Mouse (Mus musculus): ENCODE data around the gene Znrf2.

DNA sequence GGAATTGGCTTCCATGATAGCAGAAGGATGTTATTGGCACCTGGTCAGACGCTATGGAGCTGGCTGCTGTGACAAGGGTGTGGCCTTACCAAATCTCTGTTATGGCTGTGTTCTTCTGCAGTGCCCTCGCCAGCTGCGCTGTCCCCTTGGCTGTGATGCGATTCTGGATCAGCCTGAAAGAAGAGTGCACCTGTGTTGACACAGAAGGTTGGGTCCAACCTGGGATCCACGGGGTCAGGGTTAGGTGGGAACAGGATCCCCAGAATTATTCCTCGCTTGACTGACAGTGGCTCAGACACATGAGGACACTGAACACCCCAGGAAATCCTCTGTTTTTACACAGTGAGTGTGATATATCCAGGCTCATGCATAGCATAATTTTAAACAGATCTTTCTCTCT, 111.2 kb downstream of the Znrf2 start:
- TF ChIP-seq CTCF (IDR thresholded peaks at IDR 0.05; ENCODE audit: control insufficient read depth, insufficient read depth, insufficient read length) = no peak
- no peak for TF ChIP-seq MYOG (IDR thresholded peaks at IDR 0.05; ENCODE audit: control insufficient read depth, extremely low read depth, insufficient read length)
- TF ChIP-seq MAX (IDR thresholded peaks at IDR 0.05) = no peak
- TF ChIP-seq CEBPB (IDR thresholded peaks at IDR 0.05; ENCODE audit: low read depth) = no peak
- no peak for TF ChIP-seq MYOD1 (IDR thresholded peaks at IDR 0.05; ENCODE audit: control insufficient read depth, insufficient read length, low read depth)
